Mouse (Mus musculus) megakaryocyte, adult 5-6 weeks (primary cell): ENCODE results near the gene Bud31. TPM values are rescaled to one million over a fixed set of nuclear protein-coding genes. Genes with fewer than 3 reads are reported as not detected.
"Not testable (repeated sequence)": the region's sequence is repeated elsewhere in the genome, so short reads cannot be mapped to it uniquely, and the experiment has no call there.

Experiments
- ATAC-seq: 2 replicates; pipeline ENCODE4 v1.8.0; 2016; ENCODE audit warnings: mild to moderate bottlenecking, inconsistent platforms; ENCODE audit not compliant: poor library complexity, severe bottlenecking
- total RNA-seq, 2 experiments: library from RNA; stranded (forward) in 1 of 2; stranded (reverse) in 1 of 2; fragments of 153-499, 151-499 nt in 1 of 2; fragments of 221-1000, 200-1000 nt in 1 of 2; gene quantifications; 2 replicates each; pipeline versions ENCODE4 v1.2.3 to v1.2.4; 2015 to 2017

The Bud31 gene
- total RNA-seq (2015) (179 and 181 TPM in 2 replicates), total RNA-seq (2017) (217 and 234 TPM in 2 replicates)

- ATAC-seq = peak; percentile 93
Observed at GRCm38 (mm10) chr5:145139571-145140519, at the start of gene Bud31, which contains the start of gene Pdap1. TSS of gene Bud31 (plus strand) at chr5:145140362. TSS of gene Pdap1 (minus strand) at chr5:145140238.

GRCm38 (mm10) chr5:145096195-145096594 is 44.0 kb upstream of the Bud31 start:
- no peak for ATAC-seq

GRCm38 (mm10) chr5:145098340-145098821 is 41.8 kb upstream of the Bud31 start:
- peak; percentile 86 for ATAC-seq

- ATAC-seq = no peak
Observed at GRCm38 (mm10) chr5:145100960-145101359, 39.2 kb upstream of the Bud31 start.

GRCm38 (mm10) chr5:145101451-145101850 is 38.7 kb upstream of the Bud31 start:
- not testable (repeated sequence) for ATAC-seq

GRCm38 (mm10) chr5:145102706-145103105 is 37.5 kb upstream of the Bud31 start:
- ATAC-seq = no peak

- no peak for ATAC-seq
Observed at GRCm38 (mm10) chr5:145104328-145104727, 35.8 kb upstream of the Bud31 start.

- no peak for ATAC-seq
Observed at GRCm38 (mm10) chr5:145105694-145106275, 34.4 kb upstream of the Bud31 start.

- ATAC-seq = no peak
Observed at GRCm38 (mm10) chr5:145110401-145110800, 29.8 kb upstream of the Bud31 start.

GRCm38 (mm10) chr5:145112566-145112965 is 27.6 kb upstream of the Bud31 start:
- no peak for ATAC-seq

- ATAC-seq = no peak
Observed at GRCm38 (mm10) chr5:145113416-145113815, 26.7 kb upstream of the Bud31 start.

- peak; percentile 63 for ATAC-seq
Observed at GRCm38 (mm10) chr5:145114071-145114605, 26.0 kb upstream of the Bud31 start, which contains the start of gene Arpc1b. TSS of gene Arpc1b (plus strand) at chr5:145114215.

- ATAC-seq = peak; percentile 66
Observed at GRCm38 (mm10) chr5:145114606-145115473, 25.3 kb upstream of the Bud31 start.

- no peak for ATAC-seq
Observed at GRCm38 (mm10) chr5:145115736-145116135, 24.4 kb upstream of the Bud31 start.

GRCm38 (mm10) chr5:145116316-145116715 is 23.8 kb upstream of the Bud31 start:
- ATAC-seq = peak; percentile 60

- peak; percentile 25 for ATAC-seq
Observed at GRCm38 (mm10) chr5:145116916-145117315, 23.2 kb upstream of the Bud31 start.

GRCm38 (mm10) chr5:145118005-145118404 is 22.2 kb upstream of the Bud31 start:
- no peak for ATAC-seq

GRCm38 (mm10) chr5:145118461-145118860 is 21.7 kb upstream of the Bud31 start:
- no peak for ATAC-seq

- ATAC-seq = peak; percentile 18; the same call in 1 of the 2 replicates
Observed at GRCm38 (mm10) chr5:145119385-145119784, 20.8 kb upstream of the Bud31 start.

- no peak for ATAC-seq
Observed at GRCm38 (mm10) chr5:145120921-145121320, 19.2 kb upstream of the Bud31 start.
